Mouse (Mus musculus) limb, embryonic 14.5 days (tissue): ENCODE measurements at regions not wholly inside any gene's neighbourhood (a gene's known extent, or its start where the extent isn't known, plus 50 kb on each side); places are given as distances from the start of the nearest gene placed in this dataset.

Experiments
- ATAC-seq: fragments of 200-750 bp; cut with Nextera tagmentation; 2 replicates; pipeline ENCODE4 v1.8.0; 2017; ENCODE audit warnings: low read depth, moderate number of reproducible peaks, moderate TSS enrichment; ENCODE audit not compliant: low FRiP score
- DNase-seq: peaks from one replicate; pipeline ENCODE4 v3.0.0-alpha.2; 2015; ENCODE audit warnings: low spot score
- H3K27ac ChIP-seq: fragments of 300-500 bp; sonication (generic); replicated peaks from 2 replicates; pipeline ENCODE4 v1.5.1; 2014; ENCODE audit warnings: low read depth, mild to moderate bottlenecking, low read length, moderate library complexity, mixed read lengths
- H3K27me3 ChIP-seq: fragments of 300-500 bp; sonication (generic); 2 replicates; pipeline ENCODE4 v1.6.1; 2014; ENCODE audit warnings: low read length, mixed read lengths; ENCODE audit not compliant: control insufficient read depth, insufficient read depth
- H3K36me3 ChIP-seq: fragments of 300-500 bp; sonication (generic); 2 replicates; pipeline ENCODE4 v1.6.1; 2014; ENCODE audit warnings: mild to moderate bottlenecking, low read length, moderate library complexity, mixed read lengths; ENCODE audit not compliant: control insufficient read depth, insufficient read depth
- H3K4me1 ChIP-seq: fragments of 300-500 bp; sonication (generic); 2 replicates; pipeline ENCODE4 v1.6.1; 2014; ENCODE audit warnings: antibody characterized with exemption, low read length, mixed read lengths; ENCODE audit not compliant: control insufficient read depth, insufficient read depth
- H3K4me2 ChIP-seq: fragments of 300-500 bp; sonication (generic); replicated peaks from 2 replicates; pipeline ENCODE4 v1.6.1; 2014; ENCODE audit warnings: low read depth, mild to moderate bottlenecking, low read length, moderate library complexity; ENCODE audit not compliant: severe bottlenecking
- H3K4me3 ChIP-seq: fragments of 300-500 bp; sonication (generic); replicated peaks from 2 replicates; pipeline ENCODE4 v1.5.1; 2014; ENCODE audit warnings: low read length
- H3K9ac ChIP-seq: fragments of 300-500 bp; sonication (generic); 2 replicates; pipeline ENCODE4 v1.6.1; 2014; ENCODE audit warnings: mild to moderate bottlenecking, low read depth, low read length, moderate library complexity; ENCODE audit not compliant: severe bottlenecking
- H3K9me3 ChIP-seq: fragments of 300-500 bp; sonication (generic); 2 replicates; pipeline ENCODE4 v1.6.1; 2016; ENCODE audit warnings: low read length; ENCODE audit not compliant: control insufficient read depth
- POLR2A ChIP-seq: fragments of 200-500 bp; IDR thresholded peaks from 2 replicates; pipeline ENCODE4 v1.8.0; 2012; ENCODE audit warnings: inconsistent platforms, mild to moderate bottlenecking, moderate library complexity, borderline replicate concordance; ENCODE audit not compliant: insufficient read depth, insufficient read length; ENCODE audit errors: extremely low read depth
- WGBS: fragments of 180-500 bp; shearing (Covaris S2); extraction: QIAGEN DNeasy Blood & Tissue Kit; methylation state at CpG from one replicate; pipeline ENCODE4 v1.1.7; 2014; 5-methylcytosine and 5-hydroxymethylcytosine counted together

DNA sequence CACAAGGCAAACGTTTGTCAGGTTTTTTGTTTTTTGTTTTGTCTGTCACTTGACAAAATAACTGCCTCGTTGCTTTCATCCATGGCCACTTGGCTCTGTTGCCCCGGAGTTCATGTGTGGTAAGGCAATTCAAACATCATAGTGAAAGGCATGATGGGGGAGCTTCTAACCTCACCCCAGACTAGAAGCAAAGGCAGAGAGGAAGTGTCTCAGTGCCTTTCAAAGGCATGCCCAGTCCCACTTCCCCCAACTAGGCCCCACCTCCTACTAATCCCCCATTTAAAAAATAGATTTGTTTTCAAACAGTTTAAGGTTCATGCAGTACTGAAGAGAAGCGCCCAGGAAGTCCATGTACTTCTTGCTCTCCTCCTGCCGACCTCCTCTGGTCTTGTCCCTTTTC is 80.8 kb downstream of the Asb1 start:
- Histone ChIP-seq H3K27ac (no peak overlapping the region), H3K27me3 (no peaks in the 10 kb centered on the region), H3K9me3 (no peaks in the 10 kb centered on the region), H3K36me3 (no peaks in the 10 kb centered on the region), H3K9ac (no peak overlapping the region), H3K4me2 (no peak overlapping the region), H3K4me1 (peaks cover 34% of the 10 kb centered on the region), H3K4me3 (no peak overlapping the region)
- ATAC-seq = no peak
- 88% methylated on average over 5 of the region's 5 CpGs for WGBS
- DNase-seq = no peak
- no peak for TF ChIP-seq POLR2A

DNA sequence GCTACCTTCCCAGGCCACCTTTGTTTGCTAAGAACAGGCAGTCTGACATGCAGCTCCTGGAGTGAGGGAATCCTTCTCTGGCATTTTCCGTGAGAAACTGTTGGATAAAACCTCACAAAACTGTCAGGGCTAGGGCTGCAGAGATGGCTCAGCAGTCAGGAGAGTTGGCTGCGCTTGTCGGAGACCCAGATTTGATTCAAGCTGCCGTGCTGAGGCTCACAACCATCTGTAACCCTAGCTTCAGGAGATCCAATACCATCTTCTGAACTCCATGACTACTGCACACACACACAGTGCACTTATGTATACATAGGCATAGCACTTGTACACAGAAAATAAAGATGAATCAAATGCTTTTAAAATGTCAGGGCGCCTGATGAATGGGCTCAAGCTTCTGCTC is 82.5 kb downstream of the Asb1 start:
- ATAC-seq (no peak), DNase-seq (no peak)
- Histone ChIP-seq H3K9ac (no peak overlapping the region), H3K4me1 (peaks cover 30% of the 10 kb centered on the region), H3K27ac (no peak overlapping the region), H3K36me3 (no peaks in the 10 kb centered on the region), H3K4me3 (no peak overlapping the region), H3K9me3 (no peaks in the 10 kb centered on the region), H3K27me3 (no peaks in the 10 kb centered on the region), H3K4me2 (no peak overlapping the region)
- no peak for TF ChIP-seq POLR2A
- 88% methylated on average over 5 of the region's 5 CpGs for WGBS

DNA sequence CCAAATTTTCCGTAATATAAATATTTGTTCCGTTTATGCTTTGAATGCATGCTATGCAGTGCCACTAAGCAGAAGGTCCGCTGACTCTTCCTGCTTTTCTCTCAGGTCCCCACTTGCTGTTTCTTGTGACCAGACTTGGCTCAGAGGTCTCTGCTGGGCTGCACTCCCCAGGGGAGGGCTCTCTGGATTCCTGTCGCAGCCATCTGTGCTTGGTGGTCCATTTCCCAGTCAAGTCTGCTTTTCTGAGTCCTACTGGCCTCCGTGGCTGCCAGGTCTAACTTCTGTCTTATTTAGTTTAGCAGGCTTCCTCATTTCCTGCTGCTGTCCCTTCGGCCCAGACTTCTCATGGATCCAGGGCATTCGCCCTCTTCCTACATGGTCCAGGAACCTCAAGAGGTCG is 83.7 kb downstream of the Asb1 start:
- H3K4me1 ChIP-seq = peaks cover 19% of the 10 kb centered on the region
- H3K9ac ChIP-seq = no peak overlapping the region
- no peak overlapping the region for H3K4me2 ChIP-seq
- no peak for TF ChIP-seq POLR2A
- ATAC-seq = no peak
- H3K36me3 ChIP-seq = no peaks in the 10 kb centered on the region
- no peak for DNase-seq
- 0 out of 2 replicates have a peak overlapping the region, but pooled peaks have one; percentile 22 for H3K27ac ChIP-seq
- no peak overlapping the region for H3K4me3 ChIP-seq
- H3K9me3 ChIP-seq = no peaks in the 10 kb centered on the region
- no peaks in the 10 kb centered on the region for H3K27me3 ChIP-seq
- 50% methylated on average over 8 of the region's 8 CpGs for WGBS

- Histone ChIP-seq H3K27ac (0 out of 2 replicates have a peak overlapping the region, but pooled peaks have one; percentile 27), H3K9me3 (no peaks in the 10 kb centered on the region), H3K27me3 (no peaks in the 10 kb centered on the region), H3K4me2 (no peak overlapping the region), H3K36me3 (no peaks in the 10 kb centered on the region), H3K4me1 (peaks cover 16% of the 10 kb centered on the region), H3K9ac (no peak overlapping the region), H3K4me3 (no peak overlapping the region)
- WGBS = 66% methylated on average over 11 of the region's 11 CpGs
- ATAC-seq (no peak), DNase-seq (no peak)
- TF ChIP-seq POLR2A = no peak
Observed at GRCm38 (mm10) chr1:91624531-91625300, 84.4 kb downstream of the Asb1 start.

- Histone ChIP-seq H3K9ac (no peak overlapping the region), H3K27ac (no peak overlapping the region), H3K27me3 (no peaks in the 10 kb centered on the region), H3K9me3 (no peaks in the 10 kb centered on the region), H3K4me2 (no peak overlapping the region), H3K36me3 (no peaks in the 10 kb centered on the region), H3K4me3 (no peak overlapping the region), H3K4me1 (peaks cover 28% of the 10 kb centered on the region)
- ATAC-seq (no peak), DNase-seq (no peak)
- WGBS = 30% methylated on average over 11 of the region's 11 CpGs
- no peak for TF ChIP-seq POLR2A
Observed at GRCm38 (mm10) chr1:91626090-91626489, 85.7 kb downstream of the Asb1 start.

DNA sequence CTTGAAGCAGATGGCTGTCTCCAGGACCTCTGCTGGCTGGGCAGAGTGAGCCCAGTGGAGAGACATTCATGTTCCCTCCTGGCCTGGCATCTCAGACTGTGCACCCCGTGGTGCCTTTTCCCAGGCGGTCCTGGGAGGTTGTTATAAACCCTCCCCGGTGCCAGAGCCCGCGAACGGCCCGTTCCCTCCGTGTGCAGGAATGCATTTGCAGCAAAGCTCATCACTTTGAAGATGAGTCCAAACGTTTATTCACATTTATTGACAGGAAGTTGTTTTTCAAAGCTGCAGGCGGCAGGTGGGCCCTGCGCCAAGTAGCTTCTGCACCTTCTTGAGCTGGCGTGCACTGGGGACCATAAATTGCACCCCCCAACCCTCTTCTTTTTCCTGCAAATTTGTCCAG is 89.9 kb downstream of the Asb1 start:
- WGBS = 18% methylated on average over 12 of the region's 12 CpGs
- no peak overlapping the region for H3K9ac ChIP-seq
- TF ChIP-seq POLR2A = no peak
- no peak overlapping the region for H3K4me3 ChIP-seq
- peak overlapping the region; percentile 38; the same call in 1 of the 2 replicates for H3K27ac ChIP-seq
- no peaks in the 10 kb centered on the region for H3K36me3 ChIP-seq
- peak; percentile 59 for DNase-seq
- no peaks in the 10 kb centered on the region for H3K9me3 ChIP-seq
- H3K4me1 ChIP-seq = peaks cover 40% of the 10 kb centered on the region
- no peak overlapping the region for H3K4me2 ChIP-seq
- no peak for ATAC-seq
- H3K27me3 ChIP-seq = no peaks in the 10 kb centered on the region
